Mouse (Mus musculus) liver, embryonic 14.5 days (tissue): Measurements from ENCODE around the gene Dpf3.

Experiments
- CTCF ChIP-seq: IDR thresholded peaks from 2 replicates; pipeline ENCODE4 v1.5.1; 2016; ENCODE audit warnings: antibody characterized with exemption, low read depth, control low read depth
- EP300 ChIP-seq: IDR thresholded peaks from 2 replicates; pipeline ENCODE4 v1.6.1; 2016; ENCODE audit warnings: antibody characterized with exemption, low read depth

GRCm38 (mm10) chr12:83471760-83472159 is 15.8 kb downstream of the Dpf3 start:
- TF ChIP-seq CTCF (no peak), EP300 (no peak)
